Mouse (Mus musculus): ENCODE measurements around the gene Nufip2. TPM values are rescaled to one million over a fixed set of nuclear protein-coding genes. Genes with fewer than 3 reads are reported as not detected.
"Not testable (repeated sequence)": the region's sequence is repeated elsewhere in the genome, so short reads cannot be mapped to it uniquely, and the experiment has no call there.

Nufip2 gene
- polyA plus RNA-seq, 1 experiment from 2014 or later = 3.5 TPM

GRCm38 (mm10) chr11:77665384-77665783 lies 20.6 kb upstream of the Nufip2 start:
- H3K4me1 ChIP-seq (ENCODE audit: control insufficient read depth, insufficient read depth, low read length); H3K9me3 ChIP-seq (replicated peaks; ENCODE audit: control insufficient read depth, low read length); H3K27me3 ChIP-seq (replicated peaks; ENCODE audit: control insufficient read depth, insufficient read depth, low read length); H3K9ac ChIP-seq (ENCODE audit: low read length); H3K36me3 ChIP-seq (ENCODE audit: control insufficient read depth, insufficient read depth, low read length); H3K4me3 ChIP-seq (ENCODE audit: low read depth, low read length); H3K27ac ChIP-seq (ENCODE audit: low read depth, low read length); H3K4me2 ChIP-seq (ENCODE audit: low read length); DNase-seq (ENCODE audit: low spot score); ATAC-seq: not testable (repeated sequence)
- WGBS = 78% methylated on average over 5 of the region's 5 CpGs

- not testable (repeated sequence) for H3K27ac ChIP-seq (ENCODE audit: low read depth, low read length); DNase-seq (ENCODE audit: low spot score); H3K36me3 ChIP-seq (ENCODE audit: control insufficient read depth, insufficient read depth, low read length); H3K4me2 ChIP-seq (ENCODE audit: low read length); H3K27me3 ChIP-seq (replicated peaks; ENCODE audit: control insufficient read depth, insufficient read depth, low read length); H3K9ac ChIP-seq (ENCODE audit: low read length); H3K4me3 ChIP-seq (ENCODE audit: low read depth, low read length); ATAC-seq; H3K4me1 ChIP-seq (ENCODE audit: control insufficient read depth, insufficient read depth, low read length); H3K9me3 ChIP-seq (replicated peaks; ENCODE audit: control insufficient read depth, low read length)
- 91% methylated on average over 8 of the region's 8 CpGs for WGBS
Observed at GRCm38 (mm10) chr11:77666766-77667165, 19.2 kb upstream of the Nufip2 start.

GRCm38 (mm10) chr11:77672746-77673145 lies 13.2 kb upstream of the Nufip2 start:
- no peak overlapping the region for H3K9ac ChIP-seq (ENCODE audit: low read length)
- ATAC-seq (no peak), DNase-seq (ENCODE audit: low spot score) (no peak)
- 95% methylated on average over 2 of the region's 2 CpGs for WGBS
- H3K4me1 ChIP-seq (ENCODE audit: control insufficient read depth, insufficient read depth, low read length) = no peaks in the 10 kb centered on the region
- H3K27me3 ChIP-seq (replicated peaks; ENCODE audit: control insufficient read depth, insufficient read depth, low read length) = no peaks in the 10 kb centered on the region
- 0 out of 2 replicates have a peak, but pooled peaks cover 3% of the 10 kb centered on the region for H3K9me3 ChIP-seq (replicated peaks; ENCODE audit: control insufficient read depth, low read length)
- H3K36me3 ChIP-seq (ENCODE audit: control insufficient read depth, insufficient read depth, low read length) = no peaks in the 10 kb centered on the region
- no peak overlapping the region for H3K27ac ChIP-seq (ENCODE audit: low read depth, low read length)
- no peak overlapping the region for H3K4me2 ChIP-seq (ENCODE audit: low read length)
- no peak overlapping the region for H3K4me3 ChIP-seq (ENCODE audit: low read depth, low read length)

GRCm38 (mm10) chr11:77673428-77673991 lies 12.4 kb upstream of the Nufip2 start:
- Histone ChIP-seq H3K36me3 (ENCODE audit: control insufficient read depth, insufficient read depth, low read length) (no peaks in the 10 kb centered on the region), H3K9me3 (replicated peaks; ENCODE audit: control insufficient read depth, low read length) (0 out of 2 replicates have a peak, but pooled peaks cover 3% of the 10 kb centered on the region), H3K27me3 (replicated peaks; ENCODE audit: control insufficient read depth, insufficient read depth, low read length) (no peaks in the 10 kb centered on the region), H3K4me1 (ENCODE audit: control insufficient read depth, insufficient read depth, low read length) (no peaks in the 10 kb centered on the region), H3K4me3 (ENCODE audit: low read depth, low read length) (no peak overlapping the region), H3K27ac (ENCODE audit: low read depth, low read length) (no peak overlapping the region), H3K4me2 (ENCODE audit: low read length) (no peak overlapping the region), H3K9ac (ENCODE audit: low read length) (no peak overlapping the region)
- 71% methylated on average over 4 of the region's 4 CpGs for WGBS
- DNase-seq (ENCODE audit: low spot score) = no peak
- ATAC-seq = no peak

GRCm38 (mm10) chr11:77680018-77680417 lies 5.9 kb upstream of the Nufip2 start:
- ATAC-seq (no peak), DNase-seq (ENCODE audit: low spot score) (no peak)
- no peak overlapping the region for H3K27ac ChIP-seq (ENCODE audit: low read depth, low read length)
- H3K4me2 ChIP-seq (ENCODE audit: low read length) = no peak overlapping the region
- no peaks in the 10 kb centered on the region; the same call in 1 of the 2 replicates for H3K4me1 ChIP-seq (ENCODE audit: control insufficient read depth, insufficient read depth, low read length)
- no peaks in the 10 kb centered on the region for H3K9me3 ChIP-seq (replicated peaks; ENCODE audit: control insufficient read depth, low read length)
- H3K36me3 ChIP-seq (ENCODE audit: control insufficient read depth, insufficient read depth, low read length) = no peaks in the 10 kb centered on the region
- no peak overlapping the region for H3K9ac ChIP-seq (ENCODE audit: low read length)
- whole genome bisulfite sequencing = 6% methylated on average over 2 of the region's 2 CpGs
- H3K4me3 ChIP-seq (ENCODE audit: low read depth, low read length) = no peak overlapping the region
- H3K27me3 ChIP-seq (replicated peaks; ENCODE audit: control insufficient read depth, insufficient read depth, low read length) = no peaks in the 10 kb centered on the region

GRCm38 (mm10) chr11:77684896-77685295 lies 1.1 kb upstream of the Nufip2 start:
- Histone ChIP-seq H3K4me2 (ENCODE audit: low read length) (peak overlapping the region; percentile 69), H3K27ac (ENCODE audit: low read depth, low read length) (peak overlapping the region; percentile 36; the same call in 1 of the 2 replicates), H3K9ac (ENCODE audit: low read length) (no peak overlapping the region), H3K4me1 (ENCODE audit: control insufficient read depth, insufficient read depth, low read length) (peaks cover 7% of the 10 kb centered on the region), H3K4me3 (ENCODE audit: low read depth, low read length) (no peak overlapping the region), H3K9me3 (replicated peaks; ENCODE audit: control insufficient read depth, low read length) (no peaks in the 10 kb centered on the region), H3K27me3 (replicated peaks; ENCODE audit: control insufficient read depth, insufficient read depth, low read length) (no peaks in the 10 kb centered on the region), H3K36me3 (ENCODE audit: control insufficient read depth, insufficient read depth, low read length) (no peaks in the 10 kb centered on the region)
- 49% methylated on average over 2 of the region's 2 CpGs for WGBS
- no peak for ATAC-seq
- DNase-seq (ENCODE audit: low spot score) = no peak

GRCm38 (mm10) chr11:77686346-77686840 lies 438 bp downstream of the Nufip2 start:
- Histone ChIP-seq H3K27me3 (replicated peaks; ENCODE audit: control insufficient read depth, insufficient read depth, low read length) (no peaks in the 10 kb centered on the region), H3K27ac (ENCODE audit: low read depth, low read length) (peak overlapping the region; percentile 95), H3K4me1 (ENCODE audit: control insufficient read depth, insufficient read depth, low read length) (peaks cover 7% of the 10 kb centered on the region), H3K4me3 (ENCODE audit: low read depth, low read length) (peak overlapping the region; percentile 96), H3K9ac (ENCODE audit: low read length) (peak overlapping the region; percentile 96), H3K36me3 (ENCODE audit: control insufficient read depth, insufficient read depth, low read length) (peaks cover 4% of the 10 kb centered on the region), H3K9me3 (replicated peaks; ENCODE audit: control insufficient read depth, low read length) (no peaks in the 10 kb centered on the region), H3K4me2 (ENCODE audit: low read length) (peak overlapping the region; percentile 69)
- DNase-seq (ENCODE audit: low spot score) (peak; percentile 49), ATAC-seq (peak; percentile 45)
- WGBS = under 1% methylated on average over 28 of the region's 30 CpGs

- Histone ChIP-seq H3K4me1 (ENCODE audit: control insufficient read depth, insufficient read depth, low read length) (peaks cover 7% of the 10 kb centered on the region), H3K27me3 (replicated peaks; ENCODE audit: control insufficient read depth, insufficient read depth, low read length) (no peaks in the 10 kb centered on the region), H3K27ac (ENCODE audit: low read depth, low read length) (peak overlapping the region; percentile 95), H3K4me2 (ENCODE audit: low read length) (peak overlapping the region; percentile 69), H3K36me3 (ENCODE audit: control insufficient read depth, insufficient read depth, low read length) (peaks cover 10% of the 10 kb centered on the region), H3K9ac (ENCODE audit: low read length) (peak overlapping the region; percentile 96), H3K4me3 (ENCODE audit: low read depth, low read length) (peak overlapping the region; percentile 96), H3K9me3 (replicated peaks; ENCODE audit: control insufficient read depth, low read length) (no peaks in the 10 kb centered on the region)
- peak; percentile 67 for DNase-seq (ENCODE audit: low spot score)
- ATAC-seq = peak; percentile 15; the same call in 1 of the 2 replicates
- WGBS = under 1% methylated on average over 52 of the region's 76 CpGs
Observed at GRCm38 (mm10) chr11:77686841-77687540, 1.0 kb downstream of the Nufip2 start.

All from forebrain, embryonic 14.5 days (tissue).